Mouse (Mus musculus): ENCODE data around the gene Nosip.

DNA sequence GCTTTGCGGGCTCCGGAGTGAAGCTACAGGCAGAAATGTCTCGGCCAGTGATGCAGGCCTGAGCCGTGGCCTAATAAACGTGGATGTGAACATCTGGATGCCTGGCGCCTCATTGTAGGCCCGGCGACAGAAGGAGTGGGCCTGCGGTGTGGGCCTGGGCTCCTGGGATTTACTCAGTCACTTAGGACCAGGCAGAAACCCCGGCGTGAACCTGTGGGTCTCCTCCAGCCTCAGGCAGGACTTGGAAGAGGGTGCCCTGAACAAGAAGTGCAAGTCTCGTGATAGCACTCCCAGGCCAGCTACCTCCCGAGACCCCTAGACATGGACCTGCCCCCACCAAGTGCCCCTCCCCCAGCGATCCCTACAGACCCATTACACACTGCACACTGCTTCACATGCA lies 15.1 kb downstream of the Nosip start:
- TF ChIP-seq CTCF (IDR thresholded peaks at IDR 0.05; ENCODE audit: low read depth) (no peak), EP300 (IDR thresholded peaks at IDR 0.05; ENCODE audit: low read depth) (no peak)

Measured in liver, embryonic 14.5 days (tissue).